Mouse (Mus musculus): Measurements from ENCODE around the gene Fermt1.

DNA sequence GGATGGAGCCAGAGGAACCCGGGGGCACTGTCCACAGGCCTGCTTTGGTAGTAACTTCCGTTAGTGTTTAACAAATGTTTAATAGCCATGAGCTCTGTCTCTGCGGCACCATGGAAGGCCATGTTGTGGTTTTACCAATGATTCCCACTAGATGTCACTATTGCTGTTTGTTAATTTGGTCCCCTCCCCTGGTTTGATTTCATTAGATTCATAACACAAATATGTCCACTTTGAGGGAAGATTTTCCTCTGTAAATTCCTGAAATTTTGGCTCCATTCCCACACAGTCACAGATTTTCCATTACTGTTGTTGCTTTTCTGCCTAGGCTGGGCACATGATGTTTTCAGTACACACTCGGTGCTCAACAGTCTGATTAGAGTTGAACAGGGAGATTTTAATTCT is 25.1 kb upstream of the Fermt1 start:
- TF ChIP-seq POLR2A (IDR thresholded peaks at IDR 0.05; ENCODE audit: insufficient read length, low read depth) (no peak), TCF12 (IDR thresholded peaks at IDR 0.05; ENCODE audit: insufficient read depth, poor library complexity, severe bottlenecking) (no peak), USF1 (IDR thresholded peaks at IDR 0.05; ENCODE audit: low read depth) (no peak), E2F4 (IDR thresholded peaks at IDR 0.05; ENCODE audit: insufficient read depth) (no peak), MYOG (IDR thresholded peaks at IDR 0.05; ENCODE audit: control insufficient read depth in 1 of 3, insufficient read depth in 1 of 3, insufficient read length in 2 of 3, low read depth in 2 of 3) (no peak)

All from myocyte (in vitro differentiated cells).